Mouse (Mus musculus) heart, postnatal 0 days (tissue): ENCODE results near the gene Ammecr1. TPM values are rescaled to one million over a fixed set of nuclear protein-coding genes. Genes with fewer than 3 reads are reported as not detected.

Experiments used
- ATAC-seq: fragments of 200-750 bp; cut with Nextera tagmentation; 2 replicates; pipeline ENCODE4 v1.8.0; 2017; ENCODE audit warnings: low read depth, moderate number of reproducible peaks, moderate library complexity; ENCODE audit not compliant: insufficient read depth
- DNase-seq: peaks from one replicate; pipeline ENCODE4 v3.0.0-alpha.2; 2016; ENCODE audit warnings: low spot score
- H3K27ac ChIP-seq: fragments of 300-500 bp; sonication (generic); 2 replicates; pipeline ENCODE4 v1.5.1; 2014; ENCODE audit warnings: low read depth, mild to moderate bottlenecking
- H3K27me3 ChIP-seq: fragments of 300-500 bp; sonication (generic); 2 replicates; pipeline ENCODE4 v1.6.1; 2014; ENCODE audit warnings: low read length, mixed read lengths; ENCODE audit not compliant: control insufficient read depth, insufficient read depth
- H3K36me3 ChIP-seq: fragments of 300-500 bp; sonication (generic); replicated peaks from 2 replicates; pipeline ENCODE4 v1.6.1; 2014; ENCODE audit warnings: low read length, mixed read lengths; ENCODE audit not compliant: control insufficient read depth, insufficient read depth
- H3K4me1 ChIP-seq: fragments of 300-500 bp; sonication (generic); 2 replicates; pipeline ENCODE4 v1.6.1; 2014; ENCODE audit warnings: antibody characterized with exemption; ENCODE audit not compliant: control insufficient read depth, insufficient read depth
- H3K4me2 ChIP-seq: fragments of 300-500 bp; sonication (generic); 2 replicates; pipeline ENCODE4 v1.6.1; 2014; ENCODE audit warnings: low read depth, mild to moderate bottlenecking, low read length, moderate library complexity
- H3K4me3 ChIP-seq: fragments of 300-500 bp; sonication (generic); 2 replicates; pipeline ENCODE4 v1.5.1; 2014; ENCODE audit warnings: low read depth, low read length
- H3K9ac ChIP-seq: fragments of 300-500 bp; sonication (generic); replicated peaks from 2 replicates; pipeline ENCODE4 v1.6.1; 2014; ENCODE audit warnings: low read depth, low read length, mixed read lengths
- H3K9me3 ChIP-seq: fragments of 300-500 bp; sonication (generic); replicated peaks from 2 replicates; pipeline ENCODE4 v1.6.1; 2016; ENCODE audit warnings: low read length; ENCODE audit not compliant: control insufficient read depth
- CTCF ChIP-seq: IDR thresholded peaks from 2 replicates; pipeline ENCODE4 v1.5.1; 2016; ENCODE audit warnings: antibody characterized with exemption, control low read depth, low read depth
- EP300 ChIP-seq: IDR thresholded peaks from 2 replicates; pipeline ENCODE4 v1.6.1; 2016; ENCODE audit warnings: antibody characterized with exemption, low read depth
- WGBS: fragments of 180-500 bp; shearing (Covaris S2); extraction: QIAGEN DNeasy Blood & Tissue Kit; methylation state at CpG from one replicate; pipeline ENCODE4 v1.1.7; 2014; 5-methylcytosine and 5-hydroxymethylcytosine counted together
- microRNA-seq: library from miRNA; unstranded; fragments of <30 nt; microRNA quantifications from one replicate; pipeline ENCODE4, GENCODE M21; 2016
- polyA plus RNA-seq: library from polyadenylated mRNA; unstranded; fragments of >200 nt; fragmentation: Nextera tagmentation; extraction: Ambion mirVana; gene quantifications from 2 replicates; pipeline ENCODE4 v1.2.1, GENCODE M21; 2015
- total RNA-seq: library from RNA; depleted of rRNA; stranded (reverse); fragments of >200 nt; gene quantifications from 2 replicates; pipeline ENCODE4 v1.2.3, GENCODE M21; 2014; ENCODE audit warnings: low replicate concordance; rRNA removed

The Ammecr1 gene
- total and polyA plus RNA-seq, 2 experiments from 2014 or later: 19.9 to 21.2 TPM

DNA sequence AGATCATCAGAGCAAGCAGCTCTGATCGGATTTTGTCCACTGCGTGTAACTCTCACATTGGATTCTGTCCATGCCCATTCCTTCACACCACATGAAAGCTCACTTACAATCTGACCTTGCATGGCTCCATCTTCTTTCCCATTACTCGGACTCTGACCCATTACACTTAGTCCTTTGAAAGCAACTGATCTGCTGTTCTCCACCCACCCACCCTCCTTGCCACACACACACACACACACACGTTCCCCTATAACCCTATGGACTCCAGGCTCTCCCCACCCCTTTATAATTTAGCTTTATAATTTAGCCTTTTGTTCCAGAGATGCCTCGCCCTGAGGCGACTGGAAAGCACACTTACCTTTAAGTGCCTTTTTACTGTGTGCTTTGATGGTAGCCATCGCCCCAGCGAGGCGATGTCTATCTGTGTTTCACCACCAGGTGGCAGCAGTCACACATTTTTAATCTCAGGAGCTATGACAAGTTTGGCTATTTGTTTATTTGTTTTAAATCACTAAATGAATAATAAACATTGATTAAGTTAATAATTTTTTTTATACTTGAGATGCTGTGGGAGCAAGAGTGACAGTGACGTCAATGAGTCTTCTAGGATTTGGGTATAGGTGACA is 148.4 kb downstream of the Ammecr1 start:
- no peaks in the 10 kb centered on the region for H3K27me3 ChIP-seq
- H3K4me1 ChIP-seq: no peaks in the 10 kb centered on the region
- no peak overlapping the region for H3K4me3 ChIP-seq
- H3K36me3 ChIP-seq: no peaks in the 10 kb centered on the region
- H3K9ac ChIP-seq: no peak overlapping the region
- DNase-seq (no peak), ATAC-seq (no peak)
- H3K9me3 ChIP-seq: no peaks in the 10 kb centered on the region
- WGBS: 42% methylated on average over 10 of the region's 10 CpGs
- no peak overlapping the region for H3K4me2 ChIP-seq
- TF ChIP-seq CTCF (peak; percentile 55), EP300 (no peak)
- no peak overlapping the region for H3K27ac ChIP-seq

DNA sequence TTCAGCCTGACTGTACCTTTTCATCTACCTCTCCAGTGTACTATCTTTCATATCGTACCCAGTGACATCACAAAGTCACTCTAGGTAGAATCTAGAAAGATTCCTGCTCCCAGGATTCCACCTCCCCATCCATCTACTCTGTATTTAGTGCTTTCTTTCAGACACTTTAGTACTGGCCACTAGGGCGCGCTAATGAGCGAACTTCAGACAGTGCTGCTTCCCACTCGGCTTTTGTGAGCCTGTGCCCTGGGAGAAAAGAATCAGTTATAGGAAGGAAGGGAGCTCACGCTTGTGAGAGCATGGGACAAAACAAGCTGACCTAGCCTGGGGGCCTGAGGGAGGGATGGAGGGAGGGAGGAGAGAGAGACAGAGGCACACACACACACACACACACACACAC is 153.4 kb downstream of the Ammecr1 start:
- no peak overlapping the region for H3K4me2 ChIP-seq
- TF ChIP-seq CTCF: peak; percentile 50
- TF ChIP-seq EP300: no peak
- no peak for DNase-seq
- 17% methylated on average over 6 of the region's 6 CpGs for whole genome bisulfite sequencing
- H3K4me3 ChIP-seq: no peak overlapping the region
- no peaks in the 10 kb centered on the region for H3K36me3 ChIP-seq
- H3K9ac ChIP-seq: no peak overlapping the region
- ATAC-seq: no peak
- no peaks in the 10 kb centered on the region for H3K9me3 ChIP-seq
- no peak overlapping the region for H3K27ac ChIP-seq
- H3K27me3 ChIP-seq: no peaks in the 10 kb centered on the region
- H3K4me1 ChIP-seq: no peaks in the 10 kb centered on the region

DNA sequence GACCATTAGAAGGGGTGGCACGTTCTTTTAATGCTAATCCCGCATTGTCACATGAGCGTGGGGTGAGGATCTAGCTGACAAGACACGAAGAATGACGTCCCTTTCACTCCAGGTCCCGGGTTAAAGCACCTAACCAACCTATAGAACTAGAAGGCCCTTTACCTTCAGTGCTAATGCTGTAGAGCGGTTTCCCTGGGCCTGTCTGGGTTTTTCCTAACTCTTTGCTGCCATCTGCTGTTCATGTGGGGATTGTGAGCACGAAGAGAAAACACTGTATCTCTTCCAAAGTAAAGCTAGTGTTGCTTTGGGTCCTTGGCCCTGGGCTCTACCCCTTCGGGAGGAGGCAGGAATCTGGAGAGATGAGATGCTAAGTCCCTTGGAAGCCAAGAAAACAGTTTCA is 158.1 kb downstream of the Ammecr1 start:
- Histone ChIP-seq H3K27ac (no peak overlapping the region), H3K4me3 (no peak overlapping the region), H3K4me1 (no peaks in the 10 kb centered on the region), H3K36me3 (no peaks in the 10 kb centered on the region), H3K9ac (no peak overlapping the region), H3K27me3 (no peaks in the 10 kb centered on the region), H3K4me2 (no peak overlapping the region), H3K9me3 (no peaks in the 10 kb centered on the region)
- 28% methylated on average over 9 of the region's 9 CpGs for WGBS
- no peak for DNase-seq
- TF ChIP-seq CTCF (peak; percentile 62), EP300 (no peak)
- 0 out of 2 replicates have a peak, but pooled peaks have one; percentile 33 for ATAC-seq

DNA sequence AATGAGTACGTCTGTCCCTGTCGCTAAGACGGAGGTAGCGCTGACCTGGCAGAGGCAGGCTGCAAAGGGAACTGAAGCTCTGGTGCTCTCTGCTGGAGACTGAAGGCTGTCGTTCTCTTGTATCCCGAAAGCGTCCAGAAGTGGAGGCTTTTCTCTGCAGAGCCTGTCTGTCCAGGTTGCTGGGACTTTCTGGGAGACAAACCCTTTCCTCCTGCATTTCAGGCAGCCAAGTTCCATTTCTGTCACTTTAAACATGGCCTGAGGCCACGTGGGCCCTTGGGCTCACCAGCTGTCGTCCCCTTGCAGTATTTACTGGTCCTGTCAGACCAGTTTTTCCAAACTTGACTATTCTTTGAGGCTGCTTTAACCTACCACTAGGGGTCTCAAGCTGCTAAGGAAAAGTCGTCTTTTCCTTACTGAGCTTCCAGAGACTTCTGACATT is 159.9 kb downstream of the Ammecr1 start:
- no peak overlapping the region for H3K27ac ChIP-seq
- H3K27me3 ChIP-seq: no peaks in the 10 kb centered on the region
- H3K4me2 ChIP-seq: 0 out of 2 replicates have a peak overlapping the region, but pooled peaks have one; percentile 28
- DNase-seq (no peak), ATAC-seq (peak; percentile 65)
- H3K36me3 ChIP-seq: no peaks in the 10 kb centered on the region
- 0 out of 2 replicates have a peak, but pooled peaks cover 3% of the 10 kb centered on the region for H3K4me1 ChIP-seq
- H3K9ac ChIP-seq: no peak overlapping the region
- no peak overlapping the region for H3K4me3 ChIP-seq
- WGBS: 34% methylated on average over 10 of the region's 10 CpGs
- H3K9me3 ChIP-seq: no peaks in the 10 kb centered on the region
- TF ChIP-seq CTCF (peak; percentile 53), EP300 (no peak)

DNA sequence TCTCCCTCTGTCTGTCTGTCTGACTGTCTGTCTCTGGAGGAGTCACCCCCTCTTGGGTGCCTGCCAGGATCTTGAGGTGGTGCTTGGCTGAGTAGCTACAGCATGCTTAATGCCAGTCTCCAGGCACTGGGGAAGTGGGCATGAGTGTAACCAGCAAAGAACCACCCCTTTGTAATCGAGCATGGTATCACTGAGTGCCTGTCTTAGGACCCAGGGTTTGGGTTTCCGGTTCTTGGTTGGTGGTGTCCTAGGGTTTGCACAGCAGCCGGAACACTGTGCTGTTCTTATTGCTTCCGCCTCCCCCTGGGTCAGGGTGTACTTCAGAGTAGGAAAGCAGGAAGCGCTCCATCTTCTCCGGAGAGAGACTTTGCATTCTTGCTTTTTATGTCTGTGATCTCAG is 160.4 kb downstream of the Ammecr1 start:
- H3K27ac ChIP-seq: no peak overlapping the region
- no peaks in the 10 kb centered on the region for H3K9me3 ChIP-seq
- 0 out of 2 replicates have a peak, but pooled peaks cover 3% of the 10 kb centered on the region for H3K4me1 ChIP-seq
- no peak overlapping the region for H3K4me3 ChIP-seq
- no peak; the same call in 1 of the 2 replicates for ATAC-seq
- no peak for DNase-seq
- H3K4me2 ChIP-seq: 0 out of 2 replicates have a peak overlapping the region, but pooled peaks have one; percentile 28
- H3K36me3 ChIP-seq: no peaks in the 10 kb centered on the region
- no peaks in the 10 kb centered on the region for H3K27me3 ChIP-seq
- H3K9ac ChIP-seq: no peak overlapping the region
- TF ChIP-seq EP300 (no peak), CTCF (no peak)
- WGBS: 58% methylated on average over 6 of the region's 6 CpGs

DNA sequence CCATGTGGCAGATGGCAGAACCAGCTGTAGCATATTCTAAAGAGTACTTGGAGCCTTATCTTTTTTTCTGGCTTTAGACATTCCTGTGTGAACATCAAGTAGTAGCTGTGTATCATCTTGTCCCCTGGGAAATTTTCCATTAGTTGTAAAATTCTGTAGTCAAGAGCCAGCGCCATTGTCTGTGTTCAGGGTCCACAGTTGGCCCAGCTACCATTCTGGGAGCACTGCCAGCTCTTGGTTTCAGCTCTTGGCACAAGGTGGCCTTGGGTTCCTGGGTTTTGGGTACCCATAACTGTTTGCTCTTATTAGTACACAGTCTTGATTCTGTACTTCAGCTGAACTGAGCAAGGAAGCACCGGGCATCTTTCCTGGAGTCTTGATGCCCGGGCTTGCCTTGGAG is 161.9 kb downstream of the Ammecr1 start:
- H3K27me3 ChIP-seq: no peaks in the 10 kb centered on the region
- no peak overlapping the region for H3K4me3 ChIP-seq
- H3K9ac ChIP-seq: no peak overlapping the region
- no peak for DNase-seq
- no peaks in the 10 kb centered on the region for H3K36me3 ChIP-seq
- no peak overlapping the region for H3K27ac ChIP-seq
- no peak for ATAC-seq
- TF ChIP-seq EP300: no peak
- TF ChIP-seq CTCF: no peak
- H3K9me3 ChIP-seq: no peaks in the 10 kb centered on the region
- 0 out of 2 replicates have a peak, but pooled peaks cover 3% of the 10 kb centered on the region for H3K4me1 ChIP-seq
- H3K4me2 ChIP-seq: no peak overlapping the region
- 62% methylated on average over 3 of the region's 3 CpGs for WGBS

Small RNA genes within 50 kb of the gene (microRNA-seq; reads per million reads assigned to microRNA genes)
- gene Gm44351: not detected

Other genes with a start within 250 kb of the Ammecr1 start
- 1.6 and 2.6 TPM in 2 replicates for gene Rtl9, start 132.9 kb upstream of the Ammecr1 start, total RNA-seq
- 0.15 TPM in 2 replicates for gene Rtl9, start 132.9 kb upstream of the Ammecr1 start, polyA plus RNA-seq